Comparison of ENCODE assay signal across 8 mouse cellular contexts in genomic region chr13:23761871-23762821, GRCm38 (mm10). TPM values are rescaled to one million over a fixed set of nuclear protein-coding genes. Genes with fewer than 3 reads are reported as not detected.
A peak's percentile ranks its signal among the peaks of the same experiment; 100 is the strongest.
DNase-seq lines count a peak whose midpoint lies in the region; ATAC-seq and TF ChIP-seq lines count a peak whose summit lies in the region.
"Not testable (repeated sequence)": the region's sequence is repeated elsewhere in the genome, so short reads cannot be mapped to it uniquely, and the experiment has no call there.

Hist1h3a (minus strand) TSS chr13:23762386.

- peak within 1 kb of the TSS; percentile 67 for H3K9ac ChIP-seq in hindbrain, embryonic 12.5 days
- H3K9ac ChIP-seq in lung, postnatal 0 days (replicated peaks; ENCODE audit: low read depth) = peak within 1 kb of the TSS; percentile 35

- H3K27ac ChIP-seq in hindbrain, embryonic 12.5 days = peak within 1 kb of the TSS; percentile 89
- peak within 1 kb of the TSS; percentile 81 for H3K27ac ChIP-seq in lung, postnatal 0 days (ENCODE audit: low read length)

- H3K27me3 ChIP-seq in hindbrain, embryonic 12.5 days; lung, postnatal 0 days (replicated peaks; ENCODE audit: insufficient read depth, low read length): not testable (repeated sequence)

- not testable (repeated sequence) for TF ChIP-seq CTCF in lung, postnatal 0 days (IDR thresholded peaks at IDR 0.05)

- under 1% methylated on average over 27 of the region's 52 CpGs for WGBS in hindbrain, embryonic 12.5 days
- WGBS in lung, postnatal 0 days = 3% methylated on average over 26 of the region's 52 CpGs

- H3K4me2 ChIP-seq in hindbrain, embryonic 12.5 days (replicated peaks) = peak within 1 kb of the TSS; percentile 88
- H3K4me2 ChIP-seq in lung, postnatal 0 days (replicated peaks; ENCODE audit: low read depth, low read length) = peak within 1 kb of the TSS; percentile 75

- not testable (repeated sequence) for H3K36me3 ChIP-seq in hindbrain, embryonic 12.5 days; lung, postnatal 0 days (ENCODE audit: insufficient read depth, low read length)

- H3K4me1 ChIP-seq in hindbrain, embryonic 12.5 days = peaks cover 26% of the 10 kb centered on the region
- peaks cover 12% of the 10 kb centered on the region for H3K4me1 ChIP-seq in lung, postnatal 0 days (ENCODE audit: insufficient read depth, low read depth, low read length)

- peak; percentile 73 for ATAC-seq in frontal cortex, adult (ENCODE audit: low TSS enrichment)
- ATAC-seq in hindbrain, embryonic 12.5 days (ENCODE audit: low FRiP score) = peak; percentile 62
- ATAC-seq in lung, postnatal 0 days = peak; percentile 59

- DNase-seq in MEL-GATA-1-ER (ENCODE audit: extremely low read depth, low read depth) = peak; percentile 97
- DNase-seq in cerebellum, adult 9-10 months = peak; percentile 94
- DNase-seq in layer of hippocampus, adult 9-11 months = peak; percentile 74
- DNase-seq in lung, postnatal 0 days (ENCODE audit: low spot score) = peak; percentile 98
- DNase-seq in ovary, adult 18-20 months (ENCODE audit: low spot score) = peak; percentile 30
- peak; percentile 74 for DNase-seq in thymus, postnatal 14 days

- H3K9me3 ChIP-seq in hindbrain, embryonic 12.5 days (replicated peaks); lung, postnatal 0 days (ENCODE audit: low read length): not testable (repeated sequence)

- peak within 1 kb of the TSS; percentile 54 for H3K4me3 ChIP-seq in hindbrain, embryonic 12.5 days
- peak within 1 kb of the TSS; percentile 49 for H3K4me3 ChIP-seq in lung, postnatal 0 days (ENCODE audit: low read depth, low read length)

- not testable (repeated sequence) for TF ChIP-seq EP300 in lung, postnatal 0 days (IDR thresholded peaks at IDR 0.05)

RNA-seq across cellular contexts. Expression of gene Hist1h3a, which starts in this region (rescaled TPM):
- polyA plus RNA-seq in hindbrain, embryonic 12.5 days (2016; fragmentation: Nextera tagmentation; extraction: Ambion mirVana) = 3.3 and 6.1 TPM in 2 replicates
- polyA plus RNA-seq in lung, postnatal 0 days (2015; fragmentation: Nextera tagmentation; extraction: Ambion mirVana) = 1.4 and 1.7 TPM in 2 replicates

Comparison
In these comparisons a context has a peak if more than half of its experiments do, and no peak if none do; other contexts are left out.
1. Peak in every context shown above with its lines: DNase-seq, ATAC-seq, H3K4me3 ChIP-seq and H3K27ac ChIP-seq.
2. DNase-seq: peak in every context shown above with its lines; median percentile 98 in lung, postnatal 0 days; 97 in MEL-GATA-1-ER; 94 in cerebellum, adult 9-10 months; 74 in layer of hippocampus, adult 9-11 months; 74 in thymus, postnatal 14 days; 30 in ovary, adult 18-20 months.